In the genomic region with DNA sequence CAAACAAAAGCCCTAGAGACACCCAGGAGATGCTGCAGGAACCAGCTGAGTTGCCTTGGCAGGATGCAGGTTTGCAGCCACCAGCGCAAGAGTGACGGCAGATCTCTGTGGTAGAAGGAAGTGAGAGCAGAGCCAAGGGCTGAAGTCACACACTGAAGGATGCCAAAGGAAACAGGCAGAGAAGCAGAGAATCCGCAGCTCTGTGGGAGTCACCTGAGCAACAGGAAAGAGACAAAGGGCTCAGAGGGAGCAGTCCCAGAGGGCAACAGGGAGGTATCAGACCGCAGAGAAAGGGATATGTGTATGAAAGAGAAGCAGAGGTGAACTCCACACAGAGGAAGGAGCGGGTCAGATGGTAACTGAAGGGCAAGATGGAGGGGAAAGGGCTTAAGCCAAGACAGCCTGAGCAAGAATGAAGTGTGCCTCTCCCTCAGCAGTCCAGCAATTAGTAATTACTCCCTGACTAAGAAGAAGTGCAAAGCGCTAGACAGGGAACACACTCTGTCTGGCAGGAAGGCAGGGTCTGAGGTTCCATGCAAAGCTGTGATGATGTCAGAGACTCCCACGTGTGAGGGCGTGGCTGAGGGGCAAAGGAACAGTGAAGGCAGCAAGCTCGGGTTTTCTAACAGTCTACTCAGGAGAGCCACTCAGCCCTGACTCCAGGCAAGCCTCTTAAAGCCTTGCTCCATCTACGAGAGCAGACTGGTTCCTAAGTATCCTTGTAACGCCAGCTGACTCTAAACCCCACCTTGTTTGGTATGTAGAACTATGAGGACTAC, we compare ENCODE assay signal across 9 mouse cellular contexts.
DNase-seq lines count a peak whose midpoint lies in the region; ATAC-seq and TF ChIP-seq lines count a peak whose summit lies in the region.
"Had no signal": no experiment of that assay in that cellular context is flagged by ENCODE, and none has a peak within 500 bp of the region (broad histone marks: within the 10 kb centered on the region; RNA-seq: fewer than 3 reads in every experiment).

No protein-coding gene starts in this region.

- no peak overlapping the region for H3K4me3 ChIP-seq in intestine, embryonic 15.5 days (replicated peaks)
- H3K4me3 ChIP-seq in lung, adult 2 months (replicated peaks; ENCODE audit: extremely low read depth, low read depth, low read length): no peak overlapping the region
- no peak overlapping the region for H3K4me3 ChIP-seq in olfactory bulb, adult 2 months (ENCODE audit: insufficient read depth, low read depth, low read length)
- H3K4me3 ChIP-seq: erythroblast, embryonic 14.5 days had no signal

- no peak overlapping the region for H3K9ac ChIP-seq in intestine, embryonic 15.5 days

- TF ChIP-seq POLR2A in lung, adult 2 months (IDR thresholded peaks at IDR 0.05; ENCODE audit: borderline replicate concordance, extremely low read depth, low read depth, low read length): no peak
- no peak for TF ChIP-seq POLR2A in olfactory bulb, adult 2 months (IDR thresholded peaks at IDR 0.05; ENCODE audit: insufficient read depth, low read depth, low read length)

- H3K4me2 ChIP-seq in intestine, embryonic 15.5 days (replicated peaks): no peak overlapping the region

- whole genome bisulfite sequencing in intestine, embryonic 15.5 days: 42% methylated on average over 11 of the region's 11 CpGs
- 21% methylated on average over 11 of the region's 11 CpGs for WGBS in lung, adult 2 months
- 24% methylated on average over 11 of the region's 11 CpGs for WGBS in olfactory bulb, adult 2 months

- peaks cover 9% of the 10 kb centered on the region; the same call in 1 of the 2 replicates for H3K36me3 ChIP-seq in intestine, embryonic 15.5 days

- no peaks in the 10 kb centered on the region for H3K27me3 ChIP-seq in intestine, embryonic 15.5 days (replicated peaks)

- no peaks in the 10 kb centered on the region for H3K9me3 ChIP-seq in intestine, embryonic 15.5 days

- peak; percentile 66 for ATAC-seq in intestine, embryonic 15.5 days
- ATAC-seq in monocyte, adult 5-6 weeks (replicated peaks; ENCODE audit: insufficient number of reproducible peaks, low FRiP score, low TSS enrichment, poor library complexity, severe bottlenecking): no peak

- DNase-seq in ovary, postnatal 36 days (ENCODE audit: low spot score): peak; percentile 35
- DNase-seq in ovary, adult 18-20 months (ENCODE audit: low spot score): no peak
- peak; percentile 75 to 76 for DNase-seq in cerebellum, postnatal 25 days
- DNase-seq in gonadal fat pad, adult 2 months (ENCODE audit: low read depth): peak; percentile 58
- peak; percentile 47 for DNase-seq in lung, adult 2 months

- H3K4me1 ChIP-seq in intestine, embryonic 15.5 days (replicated peaks): peaks cover 18% of the 10 kb centered on the region
- peaks cover 22% of the 10 kb centered on the region for H3K4me1 ChIP-seq in lung, adult 2 months (ENCODE audit: control insufficient read depth, insufficient read depth, low read length)
- peaks cover 50% of the 10 kb centered on the region for H3K4me1 ChIP-seq in olfactory bulb, adult 2 months (ENCODE audit: control insufficient read depth, insufficient read depth, low read length)

- 0 out of 2 replicates have a peak overlapping the region, but pooled peaks have one; percentile 2 for H3K27ac ChIP-seq in intestine, embryonic 15.5 days
- H3K27ac ChIP-seq in olfactory bulb, adult 2 months (ENCODE audit: insufficient read depth, low read depth, low read length): peak overlapping the region; percentile 81

- no peak for TF ChIP-seq CTCF in lung, adult 2 months (IDR thresholded peaks at IDR 0.05; ENCODE audit: insufficient read depth, low read length)
- TF ChIP-seq CTCF in olfactory bulb, adult 2 months (IDR thresholded peaks at IDR 0.05; ENCODE audit: insufficient read depth, low read depth, low read length): no peak
